Mouse (Mus musculus) embryonic facial prominence, embryonic 13.5 days (tissue): ENCODE results near the gene Tex12. TPM values are rescaled to one million over a fixed set of nuclear protein-coding genes. Genes with fewer than 3 reads are reported as not detected.

ENCODE experiments used
- ATAC-seq: fragments of 200-750 bp; cut with Nextera tagmentation; 2 replicates; pipeline ENCODE4 v1.8.0; 2017; ENCODE audit warnings: low read depth; ENCODE audit not compliant: insufficient number of reproducible peaks, insufficient read depth, low FRiP score, low TSS enrichment
- H3K27ac ChIP-seq: fragments of 300-500 bp; sonication (generic); 2 replicates; pipeline ENCODE4 v1.5.1; 2015; ENCODE audit warnings: moderate library complexity, mild to moderate bottlenecking, inconsistent platforms
- H3K27me3 ChIP-seq: fragments of 300-500 bp; sonication (generic); 2 replicates; pipeline ENCODE4 v1.6.1; 2015; ENCODE audit warnings: mild to moderate bottlenecking, inconsistent platforms
- H3K36me3 ChIP-seq: fragments of 300-500 bp; sonication (generic); 2 replicates; pipeline ENCODE4 v1.6.1; 2015; ENCODE audit warnings: mild to moderate bottlenecking, inconsistent platforms
- H3K4me1 ChIP-seq: fragments of 300-500 bp; sonication (generic); 2 replicates; pipeline ENCODE4 v1.6.1; 2015; ENCODE audit warnings: inconsistent platforms
- H3K4me2 ChIP-seq: fragments of 300-500 bp; sonication (generic); 2 replicates; pipeline ENCODE4 v1.6.1; 2015; ENCODE audit warnings: moderate library complexity, mild to moderate bottlenecking, inconsistent platforms
- H3K4me3 ChIP-seq: fragments of 300-500 bp; sonication (generic); 2 replicates; pipeline ENCODE4 v1.5.1; 2015; ENCODE audit warnings: mild to moderate bottlenecking, inconsistent platforms
- H3K9ac ChIP-seq: fragments of 300-500 bp; sonication (generic); 2 replicates; pipeline ENCODE4 v1.6.1; 2015; ENCODE audit warnings: mild to moderate bottlenecking, inconsistent platforms
- H3K9me3 ChIP-seq: fragments of 300-500 bp; sonication (generic); 2 replicates; pipeline ENCODE4 v1.6.1; 2016; ENCODE audit warnings: inconsistent platforms
- WGBS: fragments of 180-500 bp; shearing (Covaris S2); methylation state at CpG from one replicate; pipeline ENCODE4 v1.1.7; 2015; ENCODE audit warnings: mixed read lengths; 5-methylcytosine and 5-hydroxymethylcytosine counted together
- polyA plus RNA-seq: library from polyadenylated mRNA; unstranded; fragments of >200 nt; fragmentation: Nextera tagmentation; extraction: Ambion mirVana; gene quantifications from 2 replicates; pipeline ENCODE4 v1.2.1, GENCODE M21; 2015

Gene Tex12
- polyA plus RNA-seq, 1 experiment from 2014 or later: not detected

DNA sequence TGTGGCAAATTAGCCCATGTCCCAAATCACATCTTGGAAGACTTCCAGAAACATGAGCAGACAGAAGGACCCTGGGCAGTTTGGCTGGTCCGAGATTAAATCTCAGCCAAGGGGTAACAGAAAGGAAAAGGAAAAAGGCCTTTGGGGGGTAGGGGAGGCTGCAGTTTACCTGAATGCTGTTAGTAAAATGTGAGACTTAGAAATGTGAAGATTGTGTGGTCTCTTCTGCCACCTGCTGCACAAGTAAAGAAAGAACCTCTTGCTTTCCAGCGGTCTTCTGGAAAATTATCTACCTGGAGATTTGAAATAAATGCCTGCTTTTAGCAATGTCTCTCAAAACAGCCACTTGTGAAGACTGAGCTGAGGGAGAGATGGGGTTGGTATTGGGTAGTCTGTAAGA lies 30.2 kb downstream of the Tex12 start:
- H3K9ac ChIP-seq: 0 out of 2 replicates have a peak overlapping the region, but pooled peaks have one; percentile 36
- 15% methylated on average over 2 of the region's 2 CpGs for WGBS
- ATAC-seq: 0 out of 2 replicates have a peak, but pooled peaks have one; percentile 26
- H3K27ac ChIP-seq: no peak overlapping the region
- no peaks in the 10 kb centered on the region for H3K27me3 ChIP-seq
- peaks cover 15% of the 10 kb centered on the region for H3K4me1 ChIP-seq
- no peaks in the 10 kb centered on the region for H3K36me3 ChIP-seq
- H3K4me3 ChIP-seq: no peak overlapping the region
- H3K9me3 ChIP-seq: no peaks in the 10 kb centered on the region
- no peak overlapping the region for H3K4me2 ChIP-seq

DNA sequence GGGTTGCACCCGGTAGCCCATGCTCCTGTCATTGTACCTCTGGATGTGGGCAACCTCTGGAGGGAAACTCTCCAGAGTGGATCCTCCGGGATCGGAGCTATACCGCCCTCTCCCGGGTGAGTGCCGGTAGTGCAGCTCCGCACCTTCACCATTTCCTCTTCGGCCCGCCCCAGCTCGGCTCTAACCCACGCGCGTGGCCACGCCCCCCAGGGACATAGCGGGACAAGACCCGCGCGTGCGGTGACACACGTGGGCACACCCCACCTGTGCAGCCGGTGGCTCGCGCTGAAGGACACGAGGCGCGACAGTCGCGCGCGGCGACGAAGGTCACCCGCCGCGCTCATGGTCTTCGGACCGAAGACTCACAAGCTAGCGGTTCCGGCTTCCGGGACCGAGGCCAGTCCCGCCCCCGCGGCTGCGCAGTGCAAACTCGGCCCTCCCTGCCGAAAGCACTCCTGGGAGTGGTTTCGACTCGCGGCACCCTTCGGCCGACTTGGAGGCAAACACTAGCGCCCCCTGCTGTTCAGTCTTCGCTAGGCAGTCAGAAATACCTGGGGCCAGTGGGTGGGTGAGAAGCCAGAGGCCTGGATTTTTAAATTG lies 32.7 kb downstream of the Tex12 start, which contains the start of gene Pts:
Gene Pts, minus strand, starts transcription at position 432 of the 600 bp plus-strand sequence.
- H3K36me3 ChIP-seq: no peaks in the 10 kb centered on the region
- under 1% methylated on average over 54 of the region's 54 CpGs for WGBS
- peaks cover 15% of the 10 kb centered on the region for H3K4me1 ChIP-seq
- H3K27me3 ChIP-seq: no peaks in the 10 kb centered on the region
- ATAC-seq: peak; percentile 94
- H3K4me3 ChIP-seq: peak within 1 kb of the TSS; percentile 75
- H3K27ac ChIP-seq: no peak within 1 kb of the TSS
- no peaks in the 10 kb centered on the region for H3K9me3 ChIP-seq
- H3K4me2 ChIP-seq: peak within 1 kb of the TSS; percentile 59
- H3K9ac ChIP-seq: peak within 1 kb of the TSS; percentile 75

DNA sequence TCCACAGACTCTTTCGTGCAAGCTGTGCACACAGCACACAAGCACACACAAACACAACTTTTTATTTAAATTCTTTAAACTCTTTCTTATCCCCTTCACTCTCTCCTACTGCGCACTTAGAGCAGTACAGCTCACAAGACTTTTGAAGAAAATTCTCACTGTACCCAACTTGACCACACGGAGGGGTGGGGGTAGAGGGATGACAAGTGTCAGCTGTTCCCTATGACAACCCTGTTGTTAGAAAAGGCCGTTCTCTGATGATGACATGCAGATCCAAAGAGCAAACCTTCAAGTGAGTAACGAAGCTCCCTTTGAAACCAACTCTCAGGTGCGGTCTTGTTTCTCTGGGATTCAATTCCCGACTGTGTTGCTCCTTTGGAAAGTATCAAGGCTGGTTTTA lies 33.3 kb downstream of the Tex12 start:
- Histone ChIP-seq H3K9ac (peak overlapping the region; percentile 75), H3K27me3 (no peaks in the 10 kb centered on the region), H3K4me2 (peak overlapping the region; percentile 59), H3K4me1 (peaks cover 15% of the 10 kb centered on the region), H3K4me3 (peak overlapping the region; percentile 75), H3K27ac (no peak overlapping the region), H3K9me3 (no peaks in the 10 kb centered on the region), H3K36me3 (no peaks in the 10 kb centered on the region)
- WGBS: 40% methylated on average over 7 of the region's 7 CpGs
- no peak for ATAC-seq

DNA sequence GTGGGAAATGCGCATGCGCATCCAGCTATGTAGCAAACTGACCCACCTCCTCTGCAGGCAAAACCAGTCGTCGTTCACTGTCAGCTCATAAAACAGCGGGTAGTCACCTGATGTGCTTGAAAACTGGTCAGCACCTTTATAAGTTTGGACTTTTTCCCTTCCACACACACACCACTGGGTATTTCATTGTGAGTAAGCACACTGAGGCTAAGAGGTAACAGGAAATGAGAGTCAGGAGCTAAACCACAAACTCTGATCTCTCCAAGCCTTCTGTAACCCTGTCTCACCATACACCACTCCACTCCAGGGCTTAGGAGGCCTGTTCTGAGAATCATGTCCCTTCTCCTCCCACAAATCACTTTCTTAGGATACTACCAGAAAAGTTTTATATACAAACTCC lies 35.5 kb downstream of the Tex12 start:
- Histone ChIP-seq H3K27ac (no peak overlapping the region), H3K4me2 (no peak overlapping the region), H3K36me3 (no peaks in the 10 kb centered on the region), H3K4me1 (peaks cover 12% of the 10 kb centered on the region), H3K27me3 (no peaks in the 10 kb centered on the region), H3K9ac (no peak overlapping the region), H3K4me3 (no peak overlapping the region), H3K9me3 (no peaks in the 10 kb centered on the region)
- no peak for ATAC-seq
- 90% methylated on average over 5 of the region's 5 CpGs for WGBS

DNA sequence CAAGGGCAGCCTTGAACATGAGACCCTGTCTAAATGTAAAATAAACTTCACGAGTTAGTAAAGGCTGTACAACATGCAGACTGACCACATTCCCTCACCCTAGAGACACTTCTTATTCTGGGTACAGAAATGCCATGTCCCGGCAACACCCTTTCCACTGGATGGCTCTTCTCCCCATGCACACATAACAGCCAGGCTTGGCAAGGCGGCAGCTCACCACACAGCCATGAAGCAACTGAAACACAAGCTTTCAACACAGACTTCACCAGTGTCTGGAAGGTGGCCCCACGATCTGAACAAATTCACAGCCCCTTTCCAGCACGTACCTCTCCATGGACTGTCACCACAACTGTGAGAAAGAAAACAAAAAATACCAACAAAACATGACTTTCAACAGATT lies 36.2 kb downstream of the Tex12 start:
- Histone ChIP-seq H3K4me3 (no peak overlapping the region), H3K36me3 (no peaks in the 10 kb centered on the region), H3K4me2 (no peak overlapping the region), H3K27me3 (no peaks in the 10 kb centered on the region), H3K4me1 (peaks cover 11% of the 10 kb centered on the region), H3K9ac (no peak overlapping the region), H3K9me3 (no peaks in the 10 kb centered on the region), H3K27ac (no peak overlapping the region)
- ATAC-seq: no peak
- WGBS: 87% methylated on average over 5 of the region's 5 CpGs

DNA sequence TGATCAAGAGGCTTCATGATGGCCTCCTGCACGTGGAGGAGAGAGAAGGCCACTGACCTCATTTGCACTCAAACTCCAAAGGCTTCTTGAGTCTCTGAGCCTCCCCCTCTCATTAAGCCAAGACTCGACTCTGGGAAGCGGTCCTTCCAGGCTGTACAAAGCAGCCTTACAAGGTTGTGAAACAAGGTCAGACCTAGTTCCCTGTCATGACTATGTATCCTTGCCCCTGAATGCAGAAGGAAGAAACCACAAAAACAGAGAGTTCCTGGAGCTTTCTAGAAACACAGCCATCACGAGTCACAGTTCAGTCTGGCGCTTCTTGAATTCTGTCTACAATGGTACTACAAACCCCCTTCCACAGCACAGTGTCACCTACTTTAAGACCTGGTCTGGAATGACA lies 38.6 kb downstream of the Tex12 start:
- Histone ChIP-seq H3K36me3 (no peaks in the 10 kb centered on the region), H3K27me3 (no peaks in the 10 kb centered on the region), H3K9ac (no peak overlapping the region), H3K9me3 (no peaks in the 10 kb centered on the region), H3K4me2 (no peak overlapping the region), H3K27ac (no peak overlapping the region), H3K4me1 (peaks cover 7% of the 10 kb centered on the region), H3K4me3 (no peak overlapping the region)
- no peak for ATAC-seq
- 79% methylated on average over 5 of the region's 5 CpGs for WGBS

DNA sequence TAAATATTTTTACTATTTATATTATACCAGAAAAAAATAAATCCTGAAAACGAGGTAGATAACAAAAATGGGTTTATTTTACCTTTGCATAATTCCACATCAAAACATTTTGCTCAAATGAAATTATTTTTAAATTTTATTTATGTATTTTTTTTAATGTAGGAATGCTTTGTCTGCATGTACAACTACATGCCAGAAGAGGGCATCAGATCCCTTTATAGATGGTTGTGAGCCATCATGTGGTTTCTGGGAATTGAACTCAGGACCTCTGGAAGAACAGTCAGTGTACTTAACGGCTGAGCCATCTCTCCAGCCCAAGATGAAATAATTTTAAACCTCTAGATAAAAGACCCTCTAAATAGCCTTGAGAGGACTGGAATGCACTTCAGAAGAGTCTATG lies 39.6 kb downstream of the Tex12 start:
- no peak overlapping the region for H3K4me2 ChIP-seq
- no peak overlapping the region for H3K9ac ChIP-seq
- H3K4me1 ChIP-seq: no peaks in the 10 kb centered on the region
- no peaks in the 10 kb centered on the region for H3K27me3 ChIP-seq
- WGBS: 49% methylated on average over 2 of the region's 2 CpGs
- no peaks in the 10 kb centered on the region for H3K9me3 ChIP-seq
- no peak for ATAC-seq
- H3K4me3 ChIP-seq: no peak overlapping the region
- no peak overlapping the region for H3K27ac ChIP-seq
- no peaks in the 10 kb centered on the region for H3K36me3 ChIP-seq

DNA sequence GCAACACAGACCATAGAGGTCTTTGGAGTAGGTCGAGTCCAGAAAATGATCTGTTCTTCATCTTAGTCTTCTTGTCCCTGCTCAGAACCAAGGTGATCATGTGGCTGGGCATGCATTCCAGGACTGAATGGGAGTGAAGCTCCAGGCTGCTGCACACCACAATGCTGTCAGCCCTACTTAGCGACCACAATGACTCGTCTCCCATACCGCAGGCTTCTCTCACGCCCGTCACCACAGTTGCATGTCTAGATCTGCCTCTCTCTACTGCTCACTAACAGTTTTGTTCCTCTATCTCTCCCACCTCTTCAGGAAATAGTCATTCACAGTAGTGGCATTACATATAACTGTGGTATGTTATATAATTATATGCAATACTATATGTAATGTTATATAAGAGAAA lies 40.4 kb downstream of the Tex12 start:
- Histone ChIP-seq H3K4me1 (no peaks in the 10 kb centered on the region), H3K27ac (no peak overlapping the region), H3K27me3 (no peaks in the 10 kb centered on the region), H3K9me3 (no peaks in the 10 kb centered on the region), H3K4me3 (no peak overlapping the region), H3K36me3 (no peaks in the 10 kb centered on the region), H3K9ac (no peak overlapping the region), H3K4me2 (no peak overlapping the region)
- no peak for ATAC-seq
- whole genome bisulfite sequencing: 74% methylated on average over 6 of the region's 6 CpGs

DNA sequence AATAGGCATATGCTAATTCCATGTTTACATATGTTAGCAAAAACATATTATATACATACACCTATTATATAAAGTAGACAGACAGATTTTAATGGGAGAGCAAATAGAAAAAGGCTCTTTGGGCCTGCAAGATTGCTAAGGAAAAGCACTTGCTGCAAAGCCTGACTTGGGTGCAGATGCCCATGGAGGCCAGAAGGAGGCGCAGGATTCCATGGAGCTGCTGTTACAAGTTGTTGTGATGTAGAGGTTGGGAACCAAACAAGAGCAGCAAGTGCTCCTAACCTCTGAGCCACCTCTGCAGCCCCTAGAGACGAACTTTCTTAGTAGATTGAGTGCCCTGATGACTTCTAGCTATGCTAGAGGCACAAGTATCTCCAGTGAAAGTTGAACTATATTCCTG lies 42.3 kb downstream of the Tex12 start:
- Histone ChIP-seq H3K27me3 (no peaks in the 10 kb centered on the region), H3K36me3 (no peaks in the 10 kb centered on the region), H3K9me3 (no peaks in the 10 kb centered on the region), H3K9ac (no peak overlapping the region), H3K27ac (no peak overlapping the region), H3K4me1 (no peaks in the 10 kb centered on the region), H3K4me3 (no peak overlapping the region), H3K4me2 (no peak overlapping the region)
- 9% methylated on average over 2 of the region's 2 CpGs for WGBS
- no peak for ATAC-seq

DNA sequence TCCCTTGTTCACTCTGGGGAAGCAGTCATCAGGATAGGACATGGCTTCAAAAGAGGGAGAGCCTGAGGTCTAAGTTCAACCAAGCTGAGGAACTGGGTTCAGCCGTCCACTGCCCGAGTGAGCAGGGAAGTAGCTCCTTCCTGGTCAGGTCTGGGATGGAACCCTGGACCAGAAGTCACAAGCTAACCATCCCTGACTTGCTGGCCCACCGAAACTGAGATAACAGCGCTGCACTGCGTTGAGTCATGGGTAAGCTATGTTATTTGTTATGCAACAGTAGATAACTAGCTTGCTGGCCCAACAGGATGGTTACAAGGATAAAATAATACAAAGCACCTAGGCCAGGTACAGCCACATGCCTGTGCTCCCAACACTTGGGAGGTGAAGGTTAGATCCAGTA lies 45.7 kb downstream of the Tex12 start:
- Histone ChIP-seq H3K4me2 (no peak overlapping the region), H3K4me1 (no peaks in the 10 kb centered on the region), H3K27ac (no peak overlapping the region), H3K9ac (no peak overlapping the region), H3K27me3 (no peaks in the 10 kb centered on the region), H3K36me3 (no peaks in the 10 kb centered on the region), H3K9me3 (no peaks in the 10 kb centered on the region), H3K4me3 (no peak overlapping the region)
- 83% methylated on average over 5 of the region's 5 CpGs for WGBS
- ATAC-seq: no peak

DNA sequence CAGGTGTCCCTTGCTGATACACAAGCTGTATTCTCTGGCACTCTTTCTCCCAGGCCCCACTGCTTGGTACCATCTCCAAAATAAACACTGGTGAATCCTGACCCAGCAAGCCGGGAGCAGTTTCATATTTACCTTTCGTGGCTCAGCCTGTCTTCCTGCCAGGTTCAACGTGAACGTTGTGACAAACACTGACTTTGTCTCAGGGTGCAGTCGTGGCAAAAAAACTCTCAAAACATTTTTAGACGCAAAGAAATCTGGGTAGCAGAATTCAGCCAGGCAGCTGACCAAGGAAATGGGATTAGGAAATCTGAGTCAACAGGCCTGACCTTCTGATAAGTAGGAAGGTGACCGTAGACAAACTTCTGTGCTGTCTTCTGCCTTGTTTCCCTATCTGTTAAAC lies 53.6 kb downstream of the Tex12 start:
- Histone ChIP-seq H3K4me1 (no peaks in the 10 kb centered on the region), H3K4me2 (no peak overlapping the region), H3K9ac (no peak overlapping the region), H3K36me3 (no peaks in the 10 kb centered on the region), H3K4me3 (no peak overlapping the region), H3K27me3 (no peaks in the 10 kb centered on the region), H3K9me3 (no peaks in the 10 kb centered on the region), H3K27ac (no peak overlapping the region)
- WGBS: 71% methylated on average over 7 of the region's 7 CpGs
- ATAC-seq: no peak
